Mouse (Mus musculus) MEL (cell line): ENCODE measurements around the gene H2afy. TPM values are rescaled to one million over a fixed set of nuclear protein-coding genes. Genes with fewer than 3 reads are reported as not detected.

Experiments used
- DNase-seq: peaks from one replicate; pipeline ENCODE4 v3.0.0; 2011; ENCODE audit warnings: low read depth, low spot score
- H3K27ac ChIP-seq: 2 replicates; pipeline ENCODE4 v1.5.1; 2012; ENCODE audit warnings: low read depth, mild to moderate bottlenecking, control low read depth, low read length, moderate library complexity; ENCODE audit not compliant: control insufficient read depth
- H3K27me3 ChIP-seq, 2 experiments: fragments of 150-350 bp in 1 of 2; sonication (generic) in 1 of 2; 2 replicates each; pipeline ENCODE4 v1.6.1; 2012; ENCODE audit warnings: low read length in 2 of 2, mild to moderate bottlenecking in 2 of 2, improper control_type of control experiment in 1 of 2, moderate library complexity in 1 of 2; ENCODE audit not compliant: insufficient read depth in 2 of 2, control insufficient read depth in 1 of 2
- H3K36me3 ChIP-seq, 2 experiments: 2 replicates each; pipeline ENCODE4 v1.6.1; 2012 to 2014; ENCODE audit warnings: low read length in 2 of 2, improper control_type of control experiment in 1 of 2, inconsistent platforms in 1 of 2, mild to moderate bottlenecking in 1 of 2; ENCODE audit not compliant: insufficient read depth in 2 of 2, control insufficient read depth in 1 of 2
- H3K4me1 ChIP-seq, 2 experiments: fragments of 150-350 bp in 1 of 2; sonication (generic) in 1 of 2; 2 replicates each; pipeline ENCODE4 v1.6.1; 2012; ENCODE audit warnings: low read length in 2 of 2, improper control_type of control experiment in 1 of 2, mild to moderate bottlenecking in 1 of 2; ENCODE audit not compliant: insufficient read depth in 2 of 2, control insufficient read depth in 1 of 2
- H3K4me3 ChIP-seq, 2 experiments: fragments of 150-350 bp in 1 of 2; sonication (generic) in 1 of 2; 2 replicates each; pipeline ENCODE4 v1.5.1; 2012; ENCODE audit warnings: low read depth in 2 of 2, low read length in 2 of 2, mild to moderate bottlenecking in 2 of 2, moderate library complexity in 2 of 2, control low read depth in 1 of 2, improper control_type of control experiment in 1 of 2; ENCODE audit not compliant: control insufficient read depth in 1 of 2, insufficient read depth in 1 of 2
- H3K79me2 ChIP-seq: 2 replicates; pipeline ENCODE4 v1.6.1; 2012; ENCODE audit warnings: mild to moderate bottlenecking, low read length, moderate library complexity; ENCODE audit not compliant: control insufficient read depth, poor library complexity, insufficient read depth
- H3K9ac ChIP-seq: 2 replicates; pipeline ENCODE4 v1.6.1; 2012; ENCODE audit warnings: low read depth, mild to moderate bottlenecking, control low read depth, low read length, moderate library complexity; ENCODE audit not compliant: control insufficient read depth, poor library complexity, severe bottlenecking
- H3K9me3 ChIP-seq: fragments of 150-350 bp; sonication (generic); replicated peaks from 2 replicates; pipeline ENCODE4 v1.6.1; 2012; ENCODE audit warnings: mild to moderate bottlenecking, low read length, improper control_type of control experiment, moderate library complexity; ENCODE audit not compliant: insufficient read depth
- CHD1 ChIP-seq: IDR thresholded peaks from 2 replicates; pipeline ENCODE4 v1.6.1; 2012; ENCODE audit warnings: low read depth, mild to moderate bottlenecking, inconsistent platforms, low read length, improper control_type of control experiment
- EP300 ChIP-seq, 2 experiments: IDR thresholded peaks; 2 replicates each; pipeline ENCODE4 v1.6.1; 2011; ENCODE audit warnings: improper control_type of control experiment in 2 of 2, low read length in 2 of 2, low read depth in 1 of 2, mild to moderate bottlenecking in 1 of 2
- GABPA ChIP-seq: IDR thresholded peaks from 2 replicates; pipeline ENCODE4 v1.6.1; 2012; ENCODE audit warnings: low read depth, mild to moderate bottlenecking, inconsistent platforms, low read length, improper control_type of control experiment, moderate library complexity
- KAT2A ChIP-seq: conservative IDR thresholded peaks from 2 replicates; pipeline ENCODE4 v1.6.1; 2012; ENCODE audit warnings: low read depth, low read length, improper control_type of control experiment, inconsistent platforms
- MEF2A ChIP-seq: IDR thresholded peaks from 2 replicates; pipeline ENCODE4 v1.6.1; 2014; ENCODE audit warnings: low read depth, mild to moderate bottlenecking, inconsistent platforms, low read length, improper control_type of control experiment; ENCODE audit not compliant: poor library complexity, insufficient replicate concordance, severe bottlenecking; ENCODE audit errors: extremely low read depth
- NRF1 ChIP-seq: IDR thresholded peaks from 2 replicates; pipeline ENCODE4 v1.6.1; 2014; ENCODE audit warnings: low read depth, mild to moderate bottlenecking, inconsistent platforms, low read length, improper control_type of control experiment, moderate library complexity; ENCODE audit not compliant: poor library complexity, insufficient read depth, severe bottlenecking
- POLR2AphosphoS2 ChIP-seq: IDR thresholded peaks from 2 replicates; pipeline ENCODE4 v1.6.1; 2011; ENCODE audit warnings: low read length, improper control_type of control experiment
- TCF12 ChIP-seq: IDR thresholded peaks from 2 replicates; pipeline ENCODE4 v1.6.1; 2014; ENCODE audit warnings: low read depth, mild to moderate bottlenecking, inconsistent platforms, low read length, improper control_type of control experiment, moderate library complexity
- USF1 ChIP-seq: IDR thresholded peaks from 2 replicates; pipeline ENCODE4 v1.6.1; 2014; ENCODE audit warnings: low read depth, mild to moderate bottlenecking, inconsistent platforms, low read length, improper control_type of control experiment, moderate library complexity
- USF2 ChIP-seq, 2 experiments: IDR thresholded peaks; 2 replicates each; pipeline ENCODE4 v1.6.1; 2011 to 2012; ENCODE audit warnings: improper control_type of control experiment in 2 of 2, low read length in 2 of 2, borderline replicate concordance in 1 of 2, inconsistent platforms in 1 of 2, low read depth in 1 of 2, mild to moderate bottlenecking in 1 of 2; ENCODE audit not compliant: insufficient read depth in 1 of 2
- ZKSCAN1 ChIP-seq: IDR thresholded peaks from 2 replicates; pipeline ENCODE4 v1.6.1; 2012; ENCODE audit warnings: low read depth, mild to moderate bottlenecking, inconsistent platforms, low read length, improper control_type of control experiment, moderate library complexity
- polyA plus RNA-seq, 2 experiments: library from polyadenylated mRNA; stranded (reverse) in 1 of 2; unstranded in 1 of 2; fragments of >175 nt in 1 of 2; fragments of >200 nt in 1 of 2; gene quantifications; 2 replicates each; pipeline versions ENCODE4 v1.2.1 to v1.2.4; 2012; ENCODE audit warnings: low replicate concordance in 2 of 2, low read depth in 1 of 2; ENCODE audit not compliant: insufficient read length in 2 of 2, insufficient read depth in 1 of 2, missing spikeins in 1 of 2
- total RNA-seq: library from RNA; depleted of rRNA; stranded (reverse); fragments of 300-350 nt; gene quantifications from 2 replicates; pipeline ENCODE4 v1.2.3, GENCODE M21; 2012

The H2afy gene
- total and polyA plus RNA-seq, 3 experiments, result 159 to 245 TPM; not detected in 1

GRCm38 (mm10) chr13:56078724-56079262, 57.4 kb downstream of the H2afy start:
- TF ChIP-seq KAT2A, result no peak
- TF ChIP-seq EP300 (IDR thresholded peaks at IDR 0.05; ENCODE audit: low read depth in 1 of 2, low read length in 2 of 2), result no peak
- Histone ChIP-seq H3K79me2 (no peaks in the 10 kb centered on the region), H3K9ac (no peak overlapping the region), H3K4me3 (no peak overlapping the region), H3K27ac (no peak overlapping the region), H3K27me3 (no peaks in the 10 kb centered on the region), H3K4me1 (no peaks in the 10 kb centered on the region), H3K9me3 (no peaks in the 10 kb centered on the region), H3K36me3 (peaks cover 0 to 4% of the 10 kb centered on the region in 2 experiments; a peak in 2 of 4 replicates)
- DNase-seq, result no peak

GRCm38 (mm10) chr13:56075930-56076329, 60.2 kb downstream of the H2afy start:
- TF ChIP-seq MEF2A, result no peak
- no peak for TF ChIP-seq CHD1
- TF ChIP-seq GABPA, result no peak
- no peak for TF ChIP-seq POLR2AphosphoS2
- TF ChIP-seq NRF1, result no peak
- TF ChIP-seq, all 39 proteins: peak for 0
- H3K27ac ChIP-seq, result no peak overlapping the region
- H3K27me3 ChIP-seq, result no peaks in the 10 kb centered on the region
- H3K36me3 ChIP-seq, result no peaks in the 10 kb centered on the region; a peak in 2 of 4 replicates
- H3K4me1 ChIP-seq, result no peaks in the 10 kb centered on the region
- H3K9ac ChIP-seq, result no peak overlapping the region
- no peaks in the 10 kb centered on the region for H3K9me3 ChIP-seq
- no peak for DNase-seq
- no peak overlapping the region for H3K4me3 ChIP-seq
- no peaks in the 10 kb centered on the region for H3K79me2 ChIP-seq

- no peak overlapping the region for H3K4me3 ChIP-seq
- no peaks in the 10 kb centered on the region for H3K4me1 ChIP-seq
- no peaks in the 10 kb centered on the region for H3K9me3 ChIP-seq
- TF ChIP-seq ZKSCAN1 (no peak), USF1 (no peak), CHD1 (no peak), POLR2AphosphoS2 (no peak), TCF12 (no peak), USF2 (IDR thresholded peaks at IDR 0.05; ENCODE audit: borderline replicate concordance in 1 of 2, insufficient read depth in 1 of 2, low read depth in 1 of 2, low read length in 2 of 2) (no peak)
- TF ChIP-seq, all 39 proteins: peak for 0
- no peaks in the 10 kb centered on the region; a peak in 2 of 4 replicates for H3K36me3 ChIP-seq
- no peak overlapping the region for H3K9ac ChIP-seq
- no peaks in the 10 kb centered on the region for H3K27me3 ChIP-seq
- no peaks in the 10 kb centered on the region for H3K79me2 ChIP-seq
- DNase-seq, result no peak
- H3K27ac ChIP-seq, result no peak overlapping the region
Observed at GRCm38 (mm10) chr13:56073186-56073585, 63.0 kb downstream of the H2afy start.
